13 mouse cellular contexts compared by ENCODE assay signal in the genomic region with DNA sequence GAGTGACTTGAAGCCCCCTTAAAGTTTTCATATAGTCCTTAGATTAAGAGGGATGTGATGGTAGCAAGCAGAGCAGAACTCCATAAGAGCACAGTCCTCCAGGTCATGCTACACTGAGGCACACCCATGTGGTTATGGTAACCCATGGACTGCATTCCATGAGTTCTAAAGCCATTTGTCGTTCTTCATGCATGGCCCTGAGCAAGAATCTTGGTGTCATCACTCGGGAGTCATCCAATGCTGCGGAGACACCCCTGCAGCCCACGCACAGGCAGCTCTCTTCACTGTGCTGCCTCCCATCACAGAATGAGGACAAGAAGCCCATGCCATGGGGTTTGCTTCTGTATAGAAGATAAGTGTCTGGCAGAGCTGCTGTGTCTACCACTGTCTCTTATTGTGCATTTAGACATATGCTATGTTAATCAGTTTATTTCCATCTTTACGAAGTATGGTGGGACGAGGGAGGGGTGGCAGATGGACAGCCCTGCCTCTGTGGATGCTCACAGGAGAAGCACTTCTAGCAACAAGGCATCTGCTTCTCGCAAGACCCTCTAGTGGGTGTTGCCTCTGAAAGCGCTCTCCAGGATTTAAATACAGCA.
DNase-seq lines count a peak whose midpoint lies in the region.
"Had no signal": no experiment of that assay in that cellular context is flagged by ENCODE, and none has a peak within 500 bp of the region (broad histone marks: within the 10 kb centered on the region; RNA-seq: fewer than 3 reads in every experiment).

No protein-coding gene starts in this region.

- intact Hi-C loops in left cerebral cortex, postnatal 4 days (cut with DNase I) = no loop called here
- intact Hi-C loops in left cerebral cortex, postnatal 36 days (cut with DNase I) = loop anchor here (10.0 kb wide), 1 partner anchor 231 kb away; no protein-coding TSS in a partner anchor

- peak; percentile 23 for DNase-seq in left cerebral cortex, adult 11 months (ENCODE audit: low spot score)
- no peak for DNase-seq in left cerebral cortex, postnatal 4 days
- DNase-seq in frontal cortex, postnatal 10 days (ENCODE audit: low spot score in 2 of 2) = peak; percentile 20 to 54
- DNase-seq in left cerebral cortex, postnatal 36 days (ENCODE audit: low spot score in 2 of 2) = peak; percentile 27 to 30
- DNase-seq in gastrocnemius, adult 8-10 months (ENCODE audit: low spot score in 2 of 2) = no peak
- no peak for DNase-seq in MN1 (ENCODE audit: low spot score)
- DNase-seq in kidney, adult 11 months = no peak
- DNase-seq: adrenal gland, postnatal 36 days; cerebellum, adult 9-10 months; heart, postnatal 4 days; kidney, adult 8-10 months; liver, embryonic 13.5 days; thymus, postnatal 25 days had no signal

Comparison
In these comparisons a context has a peak if more than half of its experiments do, and no peak if none do; other contexts are left out.
1. DNase-seq: peak in left cerebral cortex, adult 11 months (single experiment), frontal cortex, postnatal 10 days (2 of 2) and left cerebral cortex, postnatal 36 days (2 of 2); none in left cerebral cortex, postnatal 4 days (single experiment), gastrocnemius, adult 8-10 months (0 of 2), MN1 (single experiment) and kidney, adult 11 months (single experiment).